Mouse (Mus musculus) layer of hippocampus, adult 18-20 months (tissue): ENCODE measurements around the gene Gcsam. TPM values are rescaled to one million over a fixed set of nuclear protein-coding genes. Genes with fewer than 3 reads are reported as not detected.

Source experiments
- DNase-seq, 2 experiments: peaks; one replicate each; pipeline ENCODE4 v3.0.0; 2022; ENCODE audit warnings: low spot score in 2 of 2
- total RNA-seq, 2 experiments: library from RNA; stranded (reverse); gene quantifications; 2 replicates each; pipeline ENCODE4 v1.2.3; 2021

The Gcsam gene
- total RNA-seq, 2 experiments from 2014 or later: not detected

GRCm38 (mm10) chr16:45644380-45644779 is 34.2 kb downstream of the Gcsam start:
- DNase-seq: no peak

DNA sequence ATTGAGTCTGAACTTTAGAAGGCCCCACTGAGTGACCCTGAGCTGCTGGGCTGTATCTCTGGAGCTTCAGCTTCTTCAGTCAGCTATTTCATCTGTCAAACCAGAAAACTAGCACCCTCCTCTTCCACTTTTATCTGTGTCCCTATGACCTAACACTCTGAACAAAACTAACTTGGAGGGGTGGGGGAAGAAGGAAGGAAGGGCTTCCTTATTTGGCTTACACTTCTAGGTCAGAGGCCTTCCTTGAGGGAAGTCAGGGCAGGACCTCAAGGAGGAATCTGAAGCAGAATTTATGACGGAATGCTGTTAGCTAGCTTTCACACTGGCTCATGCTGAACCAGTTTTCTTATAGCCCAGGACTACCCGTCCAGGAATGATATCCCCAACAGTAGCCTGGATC is 41.3 kb downstream of the Gcsam start:
- DNase-seq: no peak

- no peak for DNase-seq
Measured at GRCm38 (mm10) chr16:45653009-45653933, 43.1 kb downstream of the Gcsam start.

DNA sequence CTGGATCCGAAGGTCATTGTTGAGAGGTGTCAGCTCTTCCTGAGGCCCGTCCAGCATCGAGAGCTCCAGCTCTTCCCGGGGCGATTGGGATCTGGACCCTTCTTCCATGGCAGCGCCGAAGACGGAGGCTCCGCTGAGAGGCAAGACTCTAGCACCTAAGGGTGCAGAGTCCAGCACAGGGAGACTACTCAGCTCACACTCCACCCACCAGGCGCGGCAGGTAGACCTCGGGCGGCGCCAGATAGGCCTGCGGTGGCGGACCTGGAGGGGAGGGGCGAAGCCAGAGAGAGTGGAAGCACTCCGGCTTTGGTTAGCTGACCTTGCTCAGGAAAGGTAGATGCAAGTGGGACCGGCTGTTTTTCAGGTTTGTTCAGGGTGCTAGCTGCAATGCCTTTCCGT is 43.8 kb downstream of the Gcsam start, which contains the start of gene BC016579:
TSS of gene BC016579 (minus strand) at position 135 of the 399 bp plus-strand sequence.
- DNase-seq: no peak

DNA sequence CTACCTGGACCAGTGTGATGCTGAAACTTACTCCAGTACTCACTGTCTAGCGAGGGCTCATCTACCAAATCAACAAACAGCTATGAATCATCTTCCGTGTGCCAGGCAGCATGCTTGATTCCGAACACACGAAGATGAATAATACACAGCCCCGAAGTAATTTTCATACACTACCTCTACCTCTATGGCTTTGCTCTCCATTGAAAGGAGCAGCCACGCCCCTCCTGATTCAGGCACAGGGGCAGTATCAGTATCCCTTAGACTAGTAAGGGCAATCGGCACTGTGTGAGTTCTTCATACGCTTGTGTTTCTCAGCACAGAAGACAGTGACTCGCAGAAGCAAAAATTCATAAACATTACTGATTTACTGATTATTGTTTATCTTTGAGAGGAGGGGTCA is 44.3 kb downstream of the Gcsam start:
- DNase-seq: no peak

GRCm38 (mm10) chr16:45657574-45658159 is 47.5 kb downstream of the Gcsam start:
- DNase-seq: no peak

GRCm38 (mm10) chr16:45658248-45658647 is 48.1 kb downstream of the Gcsam start:
- no peak for DNase-seq

DNA sequence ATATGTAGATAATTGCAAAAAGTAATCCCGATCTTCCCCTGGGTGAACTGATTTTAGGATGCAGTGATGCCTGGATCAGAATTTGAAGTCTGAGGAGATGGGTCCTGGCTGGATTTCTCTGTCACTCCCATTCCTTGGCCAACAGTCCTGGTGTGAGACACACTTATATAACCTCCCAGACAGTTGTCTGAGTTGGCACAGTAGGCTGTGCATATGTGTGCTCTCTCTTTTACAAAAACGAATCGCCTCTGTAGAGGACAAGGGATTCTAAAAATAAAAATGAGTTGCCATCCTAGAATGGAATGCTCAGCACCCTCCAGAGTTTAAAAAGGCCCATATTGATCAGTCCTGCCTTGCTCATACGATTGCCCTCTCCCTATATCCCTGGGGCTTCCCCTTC is 49.4 kb downstream of the Gcsam start:
- peak; percentile 17 to 63 for DNase-seq

GRCm38 (mm10) chr16:45662381-45662780 is 52.2 kb downstream of the Gcsam start:
- no peak for DNase-seq

GRCm38 (mm10) chr16:45666136-45666535 is 56.0 kb downstream of the Gcsam start:
- no peak for DNase-seq

- no peak for DNase-seq
Measured at GRCm38 (mm10) chr16:45668178-45668577, 58.0 kb downstream of the Gcsam start.

DNA sequence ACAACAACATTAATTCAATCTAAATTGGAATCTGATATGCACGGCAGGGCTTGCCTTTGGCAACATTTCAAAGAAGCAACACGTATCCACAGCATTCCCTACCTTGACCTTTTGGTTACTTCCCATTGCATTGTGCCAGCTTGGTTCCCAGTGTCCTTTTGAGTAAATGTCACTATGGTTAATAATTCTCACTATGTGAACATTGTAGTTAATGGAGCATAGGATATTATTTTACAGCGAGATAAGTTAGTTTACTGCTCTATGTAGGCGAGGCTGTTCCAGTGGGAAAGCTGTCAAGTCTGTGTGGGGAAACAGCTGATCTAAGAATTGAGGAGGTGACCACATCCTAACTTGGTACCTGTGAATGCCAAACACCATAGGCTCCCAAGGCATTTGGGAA is 59.8 kb downstream of the Gcsam start:
- no peak for DNase-seq

Other genes starting within 250 kb of the Gcsam start
- 10 to 100 TPM; 64.6 to 76.8 TPM for gene Cd200, start 201.3 kb upstream of the Gcsam start, total RNA-seq
- gene Gm609, start 117.4 kb upstream of the Gcsam start, total RNA-seq: under 1 TPM; 0.15 to 0.28 TPM
- gene Gm17783, start 78.3 kb upstream of the Gcsam start, total RNA-seq: not detected
- gene Slc9c1, start 75.1 kb upstream of the Gcsam start, total RNA-seq: not detected
- under 1 TPM; 0.25 to 0.30 TPM for gene BC016579, start 43.7 kb downstream of the Gcsam start, total RNA-seq
- under 1 TPM; 0.56 to 0.62 TPM for gene Tmprss7, start 83.3 kb downstream of the Gcsam start, total RNA-seq
- gene Tagln3, start 114.2 kb downstream of the Gcsam start, total RNA-seq: 100 to 1,000 TPM; 219 to 242 TPM
- 10 to 100 TPM; 18.0 to 20.5 TPM for gene Abhd10, start 132.6 kb downstream of the Gcsam start, total RNA-seq